Mouse (Mus musculus): ENCODE measurements at regions not wholly inside any gene's neighbourhood (a gene's known extent, or its start where the extent isn't known, plus 50 kb on each side); places are given as distances from the start of the nearest gene placed in this dataset.

- no peak for DNase-seq (ENCODE audit: low read depth, low spot score)
Observed at GRCm38 (mm10) chr9:79430417-79430816, 288.2 kb downstream of the Col12a1 start.

- DNase-seq (ENCODE audit: low read depth, low spot score) = no peak
Observed at GRCm38 (mm10) chr9:79437636-79438035, 281.0 kb downstream of the Col12a1 start.

GRCm38 (mm10) chr9:79439233-79439960, 279.2 kb downstream of the Col12a1 start:
- DNase-seq (ENCODE audit: low read depth, low spot score) = peak; percentile 14

DNA sequence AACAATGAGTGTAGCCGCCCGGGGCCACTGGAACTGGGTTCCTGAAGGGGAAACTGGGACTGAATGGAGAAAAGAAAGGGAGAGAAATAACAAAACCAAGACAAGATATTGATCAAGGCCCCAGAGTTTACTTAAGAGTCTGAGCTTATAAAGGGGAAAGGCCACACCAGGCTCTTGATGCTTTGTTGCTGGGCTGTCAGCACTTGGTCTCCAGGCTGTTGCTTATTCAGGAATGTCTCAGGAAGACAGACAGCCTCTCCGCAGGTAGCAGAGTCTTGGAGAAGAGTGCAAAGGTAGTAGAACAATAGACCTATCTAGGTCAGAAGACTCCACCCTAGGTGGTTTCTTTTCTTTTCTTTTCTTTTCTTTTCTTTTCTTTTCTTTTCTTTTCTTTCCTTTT, 263.4 kb downstream of the Col12a1 start:
- DNase-seq (ENCODE audit: low read depth, low spot score) = no peak

- DNase-seq (ENCODE audit: low read depth, low spot score) = no peak
Observed at GRCm38 (mm10) chr9:79479118-79479517, 239.5 kb downstream of the Col12a1 start.

- no peak for DNase-seq (ENCODE audit: low read depth, low spot score)
Observed at GRCm38 (mm10) chr9:79500253-79500652, 218.4 kb downstream of the Col12a1 start.

GRCm38 (mm10) chr9:79502034-79502433, 216.6 kb downstream of the Col12a1 start:
- no peak for DNase-seq (ENCODE audit: low read depth, low spot score)

GRCm38 (mm10) chr9:79516384-79516783, 202.2 kb downstream of the Col12a1 start:
- no peak for DNase-seq (ENCODE audit: low read depth, low spot score)

- no peak for DNase-seq (ENCODE audit: low read depth, low spot score)
Observed at GRCm38 (mm10) chr9:79517461-79517860, 201.2 kb downstream of the Col12a1 start.

DNA sequence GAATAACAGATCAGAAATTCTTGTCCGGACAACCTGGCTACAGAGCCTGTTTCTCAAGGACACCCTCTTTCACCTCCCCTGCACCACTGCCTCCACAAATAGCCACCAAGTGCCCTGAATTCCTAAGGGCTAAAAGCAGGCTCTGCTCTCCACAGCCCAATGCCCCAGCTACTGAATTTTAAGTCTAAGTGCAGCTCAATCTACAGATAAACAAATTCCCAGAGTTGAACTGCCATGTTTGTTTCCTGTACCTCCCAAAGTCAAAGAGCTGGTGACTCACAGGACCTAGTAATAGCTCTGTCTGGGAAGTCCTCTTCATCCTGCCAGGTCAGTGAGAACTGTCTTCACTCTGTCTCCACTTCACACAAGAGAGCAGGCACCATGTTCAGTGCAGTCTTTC, 200.0 kb downstream of the Col12a1 start:
- no peak for DNase-seq (ENCODE audit: low read depth, low spot score)

DNA sequence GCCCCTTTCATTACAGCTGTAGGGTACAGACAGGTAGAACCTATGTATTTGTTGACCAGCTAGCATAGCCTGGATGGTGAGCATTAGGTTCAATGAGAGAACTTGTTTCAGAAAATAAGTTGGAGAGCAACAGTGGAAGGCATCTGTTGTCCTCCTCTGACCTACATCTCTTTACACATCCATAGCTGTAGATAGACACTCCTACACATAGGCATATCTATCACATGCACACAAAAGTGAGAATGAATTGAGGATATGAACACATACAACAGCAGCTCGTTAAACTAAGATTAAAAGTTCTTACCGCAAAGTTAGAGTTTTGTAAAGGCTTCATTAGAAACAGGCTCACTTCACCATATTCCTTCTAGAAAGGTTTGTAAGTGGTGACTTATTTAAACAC, 198.1 kb downstream of the Col12a1 start:
- DNase-seq (ENCODE audit: low read depth, low spot score) = no peak

GRCm38 (mm10) chr9:79523054-79523453, 195.6 kb downstream of the Col12a1 start:
- DNase-seq (ENCODE audit: low read depth, low spot score) = no peak

DNA sequence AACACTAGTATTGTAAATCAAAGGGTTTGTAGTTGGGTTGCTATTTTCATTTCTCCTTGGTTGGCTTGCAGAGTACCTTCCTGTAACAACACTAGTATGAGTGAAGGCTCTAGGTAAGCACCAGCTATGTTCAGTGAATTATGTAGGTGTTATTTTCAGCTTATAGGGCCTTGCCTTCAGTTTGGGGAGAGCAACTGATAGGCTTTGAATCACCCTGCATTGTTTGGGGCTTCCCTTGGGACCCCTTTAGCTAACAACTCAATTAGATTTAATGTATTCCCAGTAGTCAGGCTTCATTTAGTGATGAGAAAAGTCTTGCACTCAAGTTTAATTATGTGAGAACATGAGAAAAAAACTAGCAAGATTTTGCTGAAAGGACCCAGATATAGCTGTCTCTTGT, 193.6 kb downstream of the Col12a1 start:
- no peak for DNase-seq (ENCODE audit: low read depth, low spot score)

DNA sequence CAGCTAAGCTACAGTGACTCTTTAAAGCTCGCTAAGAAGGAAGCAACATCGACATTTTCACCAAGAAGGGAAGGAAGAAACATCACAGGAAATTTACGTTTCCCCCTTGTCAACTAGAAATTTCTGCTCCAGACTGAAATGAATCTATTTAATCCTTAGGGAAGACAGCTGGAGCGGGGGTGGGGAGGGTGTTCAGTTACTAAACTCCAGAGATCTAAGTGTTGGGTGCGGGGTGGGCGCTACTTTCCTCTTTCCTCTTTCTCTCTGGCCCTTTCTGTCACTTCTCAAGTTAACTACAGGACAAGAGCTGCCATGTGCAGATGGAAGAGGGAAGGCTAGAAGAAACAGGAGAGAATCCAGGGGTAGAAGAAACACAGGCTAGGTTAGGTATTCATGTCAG, 192.2 kb downstream of the Col12a1 start:
- DNase-seq (ENCODE audit: low read depth, low spot score) = no peak

DNA sequence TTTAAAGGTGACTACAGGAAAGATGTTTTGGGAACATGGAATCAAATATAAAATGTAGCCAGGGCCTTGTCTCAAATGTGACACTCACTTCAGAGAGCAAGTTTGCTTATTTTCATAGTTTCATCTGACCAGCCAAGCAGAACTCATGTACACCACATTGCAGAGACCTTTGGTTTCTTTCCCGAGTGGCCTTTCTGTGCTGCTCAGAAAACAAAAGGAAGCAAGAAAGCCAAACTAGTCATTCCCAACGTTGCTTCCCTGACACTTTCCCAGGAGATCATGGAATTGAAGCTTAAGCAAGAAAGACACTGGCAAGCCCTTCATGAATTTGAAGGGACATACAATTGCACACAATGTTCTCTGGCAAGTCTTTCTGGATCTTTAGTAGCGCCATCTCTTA, 191.3 kb downstream of the Col12a1 start:
- DNase-seq (ENCODE audit: low read depth, low spot score) = no peak
